Mouse (Mus musculus): ENCODE data around the gene Gm12258. TPM values are rescaled to one million over a fixed set of nuclear protein-coding genes. Genes with fewer than 3 reads are reported as not detected.
A peak's percentile ranks its signal among the peaks of the same experiment; 100 is the strongest.

Gm12258 gene
- total and polyA plus RNA-seq, 2 experiments from 2014 or later, result 7.9 to 13.3 TPM

GRCm38 (mm10) chr11:58897485-58897884, 50.5 kb downstream of the Gm12258 start:
- Histone ChIP-seq H3K9ac (replicated peaks; ENCODE audit: low read length) (no peak overlapping the region), H3K36me3 (ENCODE audit: insufficient read depth, low read length) (peaks cover 39% of the 10 kb centered on the region; the same call in 1 of the 2 replicates), H3K9me3 (ENCODE audit: low read length) (no peaks in the 10 kb centered on the region), H3K27ac (no peak overlapping the region), H3K4me2 (ENCODE audit: low read depth, low read length) (no peak overlapping the region), H3K27me3 (ENCODE audit: insufficient read depth, low read length) (no peaks in the 10 kb centered on the region), H3K4me1 (ENCODE audit: insufficient read depth, low read length) (no peaks in the 10 kb centered on the region), H3K4me3 (ENCODE audit: low read length) (no peak overlapping the region)
- ATAC-seq, result no peak
- WGBS, result 69% methylated on average over 6 of the region's 6 CpGs
- DNase-seq (ENCODE audit: low spot score), result no peak
- TF ChIP-seq CTCF (IDR thresholded peaks at IDR 0.05; ENCODE audit: low read depth), result no peak

GRCm38 (mm10) chr11:58901080-58901479, 54.1 kb downstream of the Gm12258 start:
- no peak for TF ChIP-seq CTCF (IDR thresholded peaks at IDR 0.05; ENCODE audit: low read depth)
- Histone ChIP-seq H3K27me3 (ENCODE audit: insufficient read depth, low read length) (no peaks in the 10 kb centered on the region), H3K27ac (no peak overlapping the region), H3K4me1 (ENCODE audit: insufficient read depth, low read length) (peaks cover 9% of the 10 kb centered on the region; the same call in 1 of the 2 replicates), H3K36me3 (ENCODE audit: insufficient read depth, low read length) (peaks cover 22% of the 10 kb centered on the region; the same call in 1 of the 2 replicates), H3K9me3 (ENCODE audit: low read length) (no peaks in the 10 kb centered on the region), H3K4me3 (ENCODE audit: low read length) (no peak overlapping the region), H3K9ac (replicated peaks; ENCODE audit: low read length) (no peak overlapping the region), H3K4me2 (ENCODE audit: low read depth, low read length) (no peak overlapping the region)
- no peak for DNase-seq (ENCODE audit: low spot score)
- ATAC-seq, result no peak

GRCm38 (mm10) chr11:58903511-58904409, 56.8 kb downstream of the Gm12258 start, which contains the start of gene Zfp39:
TSS of gene Zfp39 (minus strand) at chr11:58904225.
- Histone ChIP-seq H3K4me1 (ENCODE audit: insufficient read depth, low read length) (peaks cover 9% of the 10 kb centered on the region; the same call in 1 of the 2 replicates), H3K27me3 (ENCODE audit: insufficient read depth, low read length) (no peaks in the 10 kb centered on the region), H3K9ac (replicated peaks; ENCODE audit: low read length) (peak within 1 kb of the TSS; percentile 82), H3K4me2 (ENCODE audit: low read depth, low read length) (peak within 1 kb of the TSS; percentile 79), H3K4me3 (ENCODE audit: low read length) (peak within 1 kb of the TSS; percentile 68), H3K9me3 (ENCODE audit: low read length) (no peaks in the 10 kb centered on the region), H3K27ac (peak within 1 kb of the TSS; percentile 90), H3K36me3 (ENCODE audit: insufficient read depth, low read length) (peaks cover 17% of the 10 kb centered on the region; the same call in 1 of the 2 replicates)
- WGBS, result under 1% methylated on average over 40 of the region's 40 CpGs
- no peak for TF ChIP-seq CTCF (IDR thresholded peaks at IDR 0.05; ENCODE audit: low read depth)
- peak; percentile 99 for ATAC-seq
- peak; percentile 96 for DNase-seq (ENCODE audit: low spot score)

GRCm38 (mm10) chr11:58904410-58904718, 57.4 kb downstream of the Gm12258 start:
- peak overlapping the region; percentile 79 for H3K4me2 ChIP-seq (ENCODE audit: low read depth, low read length)
- ATAC-seq, result peak; percentile 36; the same call in 1 of the 2 replicates
- no peaks in the 10 kb centered on the region for H3K27me3 ChIP-seq (ENCODE audit: insufficient read depth, low read length)
- H3K9ac ChIP-seq (replicated peaks; ENCODE audit: low read length), result peak overlapping the region; percentile 82
- H3K4me1 ChIP-seq (ENCODE audit: insufficient read depth, low read length), result peaks cover 9% of the 10 kb centered on the region; the same call in 1 of the 2 replicates
- no peaks in the 10 kb centered on the region for H3K9me3 ChIP-seq (ENCODE audit: low read length)
- H3K27ac ChIP-seq, result peak overlapping the region; percentile 90; the same call in 1 of the 2 replicates
- H3K4me3 ChIP-seq (ENCODE audit: low read length), result peak overlapping the region; percentile 68
- no peak for DNase-seq (ENCODE audit: low spot score)
- 2% methylated on average over 8 of the region's 8 CpGs for WGBS
- no peak for TF ChIP-seq CTCF (IDR thresholded peaks at IDR 0.05; ENCODE audit: low read depth)
- peaks cover 11% of the 10 kb centered on the region; the same call in 1 of the 2 replicates for H3K36me3 ChIP-seq (ENCODE audit: insufficient read depth, low read length)

GRCm38 (mm10) chr11:58904838-58905237, 57.9 kb downstream of the Gm12258 start:
- DNase-seq (ENCODE audit: low spot score) (peak; percentile 58), ATAC-seq (no peak)
- Histone ChIP-seq H3K9ac (replicated peaks; ENCODE audit: low read length) (no peak overlapping the region), H3K4me3 (ENCODE audit: low read length) (no peak overlapping the region), H3K36me3 (ENCODE audit: insufficient read depth, low read length) (peaks cover 9% of the 10 kb centered on the region; the same call in 1 of the 2 replicates), H3K4me2 (ENCODE audit: low read depth, low read length) (peak overlapping the region; percentile 79; the same call in 1 of the 2 replicates), H3K9me3 (ENCODE audit: low read length) (no peaks in the 10 kb centered on the region), H3K27ac (no peak overlapping the region), H3K27me3 (ENCODE audit: insufficient read depth, low read length) (no peaks in the 10 kb centered on the region), H3K4me1 (ENCODE audit: insufficient read depth, low read length) (peaks cover 9% of the 10 kb centered on the region; the same call in 1 of the 2 replicates)
- no peak for TF ChIP-seq CTCF (IDR thresholded peaks at IDR 0.05; ENCODE audit: low read depth)
- WGBS, result 53% methylated on average over 6 of the region's 6 CpGs

Other genes starting within 250 kb of the Gm12258 start
- gene 2210407C18Rik, start 231.1 kb upstream of the Gm12258 start, total RNA-seq (2014; rRNA removed), result not detected in 2 replicates
- gene 2210407C18Rik, start 231.1 kb upstream of the Gm12258 start, polyA plus RNA-seq (2015; fragmentation: Nextera tagmentation; extraction: Ambion mirVana), result not detected in 2 replicates
- not detected in 2 replicates for gene Olfr323, start 216.7 kb upstream of the Gm12258 start, total RNA-seq (2014; rRNA removed)
- not detected in 2 replicates for gene Olfr323, start 216.7 kb upstream of the Gm12258 start, polyA plus RNA-seq (2015; fragmentation: Nextera tagmentation; extraction: Ambion mirVana)
- 0.10 TPM in 1 of 2 replicates, not detected in the other for gene Trim58, start 206.7 kb upstream of the Gm12258 start, total RNA-seq (2014; rRNA removed)
- gene Trim58, start 206.7 kb upstream of the Gm12258 start, polyA plus RNA-seq (2015; fragmentation: Nextera tagmentation; extraction: Ambion mirVana), result 0.10 and 0.31 TPM in 2 replicates
- gene Olfr322, start 188.4 kb upstream of the Gm12258 start, total RNA-seq (2014; rRNA removed), result 0.07 and 0.16 TPM in 2 replicates
- not detected in 2 replicates for gene Olfr322, start 188.4 kb upstream of the Gm12258 start, polyA plus RNA-seq (2015; fragmentation: Nextera tagmentation; extraction: Ambion mirVana)
- not detected in 2 replicates for gene Olfr320, start 166.1 kb upstream of the Gm12258 start, total RNA-seq (2014; rRNA removed)
- not detected in 2 replicates for gene Olfr320, start 166.1 kb upstream of the Gm12258 start, polyA plus RNA-seq (2015; fragmentation: Nextera tagmentation; extraction: Ambion mirVana)
- gene Olfr319, start 148.0 kb upstream of the Gm12258 start, total RNA-seq (2014; rRNA removed), result not detected in 2 replicates
- not detected in 2 replicates for gene Olfr319, start 148.0 kb upstream of the Gm12258 start, polyA plus RNA-seq (2015; fragmentation: Nextera tagmentation; extraction: Ambion mirVana)
- not detected in 2 replicates for gene Olfr318, start 123.1 kb upstream of the Gm12258 start, total RNA-seq (2014; rRNA removed)
- gene Olfr318, start 123.1 kb upstream of the Gm12258 start, polyA plus RNA-seq (2015; fragmentation: Nextera tagmentation; extraction: Ambion mirVana), result not detected in 2 replicates
- 1.7 and 2.3 TPM in 2 replicates for gene Olfr317, start 107.9 kb upstream of the Gm12258 start, total RNA-seq (2014; rRNA removed)
- gene Olfr317, start 107.9 kb upstream of the Gm12258 start, polyA plus RNA-seq (2015; fragmentation: Nextera tagmentation; extraction: Ambion mirVana), result 0.08 and 0.18 TPM in 2 replicates
- not detected in 2 replicates for gene Olfr316, start 94.4 kb upstream of the Gm12258 start, total RNA-seq (2014; rRNA removed)
- gene Olfr316, start 94.4 kb upstream of the Gm12258 start, polyA plus RNA-seq (2015; fragmentation: Nextera tagmentation; extraction: Ambion mirVana), result not detected in 2 replicates
- not detected in 2 replicates for gene Olfr315, start 74.0 kb upstream of the Gm12258 start, total RNA-seq (2014; rRNA removed)
- gene Olfr315, start 74.0 kb upstream of the Gm12258 start, polyA plus RNA-seq (2015; fragmentation: Nextera tagmentation; extraction: Ambion mirVana), result not detected in 2 replicates
- gene Olfr314, start 64.2 kb upstream of the Gm12258 start, total RNA-seq (2014; rRNA removed), result not detected in 2 replicates
- not detected in 2 replicates for gene Olfr314, start 64.2 kb upstream of the Gm12258 start, polyA plus RNA-seq (2015; fragmentation: Nextera tagmentation; extraction: Ambion mirVana)
- 4.7 and 5.9 TPM in 2 replicates for gene Fam183b, start 45.2 kb upstream of the Gm12258 start, total RNA-seq (2014; rRNA removed)
- gene Fam183b, start 45.2 kb upstream of the Gm12258 start, polyA plus RNA-seq (2015; fragmentation: Nextera tagmentation; extraction: Ambion mirVana), result 11.1 and 15.0 TPM in 2 replicates
- gene Olfr313, start 32.2 kb upstream of the Gm12258 start, total RNA-seq (2014; rRNA removed), result not detected in 2 replicates
- not detected in 2 replicates for gene Olfr313, start 32.2 kb upstream of the Gm12258 start, polyA plus RNA-seq (2015; fragmentation: Nextera tagmentation; extraction: Ambion mirVana)
- gene Olfr312, start 17.9 kb upstream of the Gm12258 start, total RNA-seq (2014; rRNA removed), result not detected in 2 replicates
- not detected in 2 replicates for gene Olfr312, start 17.9 kb upstream of the Gm12258 start, polyA plus RNA-seq (2015; fragmentation: Nextera tagmentation; extraction: Ambion mirVana)
- not detected in 2 replicates for gene Olfr311, start 7.9 kb upstream of the Gm12258 start, total RNA-seq (2014; rRNA removed)
- gene Olfr311, start 7.9 kb upstream of the Gm12258 start, polyA plus RNA-seq (2015; fragmentation: Nextera tagmentation; extraction: Ambion mirVana), result not detected in 2 replicates
- gene 2810021J22Rik, start 20.1 kb downstream of the Gm12258 start, total RNA-seq (2014; rRNA removed), result 6.9 and 8.7 TPM in 2 replicates
- 5.4 and 7.7 TPM in 2 replicates for gene 2810021J22Rik, start 20.1 kb downstream of the Gm12258 start, polyA plus RNA-seq (2015; fragmentation: Nextera tagmentation; extraction: Ambion mirVana)
- 7.1 and 7.2 TPM in 2 replicates for gene Zfp39, start 57.1 kb downstream of the Gm12258 start, total RNA-seq (2014; rRNA removed)
- gene Zfp39, start 57.1 kb downstream of the Gm12258 start, polyA plus RNA-seq (2015; fragmentation: Nextera tagmentation; extraction: Ambion mirVana), result 4.2 and 4.7 TPM in 2 replicates
- gene Btnl10, start 70.8 kb downstream of the Gm12258 start, total RNA-seq (2014; rRNA removed), result not detected in 2 replicates
- gene Btnl10, start 70.8 kb downstream of the Gm12258 start, polyA plus RNA-seq (2015; fragmentation: Nextera tagmentation; extraction: Ambion mirVana), result 0.04 TPM in 1 of 2 replicates, not detected in the other
- gene Rnf187, start 91.8 kb downstream of the Gm12258 start, total RNA-seq (2014; rRNA removed), result 975 and 1,069 TPM in 2 replicates
- 649 and 670 TPM in 2 replicates for gene Rnf187, start 91.8 kb downstream of the Gm12258 start, polyA plus RNA-seq (2015; fragmentation: Nextera tagmentation; extraction: Ambion mirVana)
- 625 and 1,276 TPM in 2 replicates for gene Hist3h2ba, start 101.8 kb downstream of the Gm12258 start, total RNA-seq (2014; rRNA removed)
- gene Hist3h2ba, start 101.8 kb downstream of the Gm12258 start, polyA plus RNA-seq (2015; fragmentation: Nextera tagmentation; extraction: Ambion mirVana), result 103 and 109 TPM in 2 replicates
- 218 and 236 TPM in 2 replicates for gene Hist3h2a, start 107.5 kb downstream of the Gm12258 start, total RNA-seq (2014; rRNA removed)
- gene Hist3h2a, start 107.5 kb downstream of the Gm12258 start, polyA plus RNA-seq (2015; fragmentation: Nextera tagmentation; extraction: Ambion mirVana), result 49.6 and 53.3 TPM in 2 replicates
- gene Trim17, start 107.5 kb downstream of the Gm12258 start, total RNA-seq (2014; rRNA removed), result 2.8 and 4.3 TPM in 2 replicates
- gene Trim17, start 107.5 kb downstream of the Gm12258 start, polyA plus RNA-seq (2015; fragmentation: Nextera tagmentation; extraction: Ambion mirVana), result 0.55 and 0.74 TPM in 2 replicates
- gene Trim11, start 130.9 kb downstream of the Gm12258 start, total RNA-seq (2014; rRNA removed), result 31.7 and 31.8 TPM in 2 replicates
- 14.1 and 15.9 TPM in 2 replicates for gene Trim11, start 130.9 kb downstream of the Gm12258 start, polyA plus RNA-seq (2015; fragmentation: Nextera tagmentation; extraction: Ambion mirVana)

All from hindbrain, postnatal 0 days (tissue).